Mouse (Mus musculus) forebrain, embryonic 12.5 days (tissue): ENCODE data around the gene Lrrc58. TPM values are rescaled to one million over a fixed set of nuclear protein-coding genes. Genes with fewer than 3 reads are reported as not detected.
A peak's percentile ranks its signal among the peaks of the same experiment; 100 is the strongest.

Experiments used
- ATAC-seq: fragments of 200-750 bp; cut with Nextera tagmentation; 2 replicates; pipeline ENCODE4 v1.8.0; 2017; ENCODE audit warnings: moderate TSS enrichment; ENCODE audit not compliant: low FRiP score
- H3K27ac ChIP-seq: fragments of 300-500 bp; sonication (generic); 2 replicates; pipeline ENCODE4 v1.5.1; 2016; ENCODE audit warnings: mild to moderate bottlenecking
- H3K27me3 ChIP-seq: fragments of 300-500 bp; sonication (generic); 2 replicates; pipeline ENCODE4 v1.6.1; 2016; ENCODE audit warnings: mild to moderate bottlenecking
- H3K36me3 ChIP-seq: fragments of 300-500 bp; sonication (generic); replicated peaks from 2 replicates; pipeline ENCODE4 v1.6.1; 2016; ENCODE audit warnings: mild to moderate bottlenecking
- H3K4me1 ChIP-seq: fragments of 300-500 bp; sonication (generic); 2 replicates; pipeline ENCODE4 v1.6.1; 2016
- H3K4me2 ChIP-seq: fragments of 300-500 bp; sonication (generic); 2 replicates; pipeline ENCODE4 v1.6.1; 2016; ENCODE audit warnings: mild to moderate bottlenecking, moderate library complexity
- H3K4me3 ChIP-seq: fragments of 300-500 bp; sonication (generic); replicated peaks from 2 replicates; pipeline ENCODE4 v1.5.1; 2016; ENCODE audit warnings: mild to moderate bottlenecking
- H3K9ac ChIP-seq: fragments of 300-500 bp; sonication (generic); 2 replicates; pipeline ENCODE4 v1.6.1; 2016; ENCODE audit warnings: mild to moderate bottlenecking
- H3K9me3 ChIP-seq: fragments of 300-500 bp; sonication (generic); 2 replicates; pipeline ENCODE4 v1.6.1; 2016
- WGBS: fragments of 180-500 bp; shearing (Covaris S2); methylation state at CpG from one replicate; pipeline ENCODE4 v1.1.7; 2016; 5-methylcytosine and 5-hydroxymethylcytosine counted together
- polyA plus RNA-seq: library from polyadenylated mRNA; unstranded; fragments of >200 nt; fragmentation: Nextera tagmentation; extraction: Ambion mirVana; gene quantifications from 2 replicates; pipeline ENCODE4 v1.2.1, GENCODE M21; 2016

Lrrc58 gene
- polyA plus RNA-seq, 1 experiment from 2014 or later = 65.8 TPM

DNA sequence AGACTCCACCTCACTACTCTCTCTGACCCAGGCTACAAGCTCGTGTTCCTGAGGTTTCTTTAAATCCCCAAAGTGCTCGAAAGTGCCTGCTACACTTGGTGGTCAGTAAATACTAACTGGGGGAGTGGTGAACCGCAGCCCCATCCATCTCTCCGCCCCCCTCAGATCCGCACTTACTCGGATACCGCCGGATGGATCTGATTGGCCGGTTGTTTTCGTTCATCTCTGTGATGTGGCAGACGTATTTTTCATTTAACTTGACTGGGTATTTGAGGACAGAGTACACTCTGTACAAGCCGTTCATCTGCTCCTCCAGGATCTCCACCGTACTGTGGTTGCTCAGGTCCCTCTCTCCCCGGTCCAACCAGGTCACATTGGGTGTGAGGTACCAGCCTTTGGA lies 14.1 kb upstream of the Lrrc58 start:
- Histone ChIP-seq H3K4me1 (no peaks in the 10 kb centered on the region), H3K27me3 (no peaks in the 10 kb centered on the region), H3K4me3 (no peak overlapping the region), H3K4me2 (no peak overlapping the region), H3K9ac (no peak overlapping the region), H3K27ac (no peak overlapping the region), H3K36me3 (no peaks in the 10 kb centered on the region), H3K9me3 (no peaks in the 10 kb centered on the region)
- 80% methylated on average over 14 of the region's 14 CpGs for WGBS
- ATAC-seq = no peak

DNA sequence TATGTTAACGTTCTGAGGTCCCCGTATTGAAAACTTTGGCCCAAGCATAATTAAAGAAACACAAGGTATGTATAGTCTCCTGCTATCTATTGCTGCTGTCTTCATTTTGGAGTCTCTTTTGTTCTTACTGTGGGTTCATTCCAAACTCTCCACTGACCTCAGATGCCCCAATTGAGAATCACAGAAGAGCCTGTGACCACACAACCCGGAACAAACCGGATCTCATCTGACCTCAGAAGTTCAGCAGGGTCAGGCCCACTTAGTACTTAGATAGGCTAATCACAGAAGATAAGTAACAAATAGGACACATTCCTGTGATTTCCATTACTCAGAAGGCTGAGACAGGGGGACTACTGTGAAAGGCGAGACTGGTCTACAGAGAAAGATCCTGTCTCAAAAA lies 13.6 kb upstream of the Lrrc58 start:
- no peaks in the 10 kb centered on the region for H3K36me3 ChIP-seq
- H3K9ac ChIP-seq = no peak overlapping the region
- no peaks in the 10 kb centered on the region for H3K27me3 ChIP-seq
- H3K4me1 ChIP-seq = no peaks in the 10 kb centered on the region
- no peak for ATAC-seq
- no peak overlapping the region for H3K4me2 ChIP-seq
- no peak overlapping the region for H3K4me3 ChIP-seq
- no peaks in the 10 kb centered on the region for H3K9me3 ChIP-seq
- H3K27ac ChIP-seq = no peak overlapping the region
- WGBS = 82% methylated on average over 5 of the region's 5 CpGs

DNA sequence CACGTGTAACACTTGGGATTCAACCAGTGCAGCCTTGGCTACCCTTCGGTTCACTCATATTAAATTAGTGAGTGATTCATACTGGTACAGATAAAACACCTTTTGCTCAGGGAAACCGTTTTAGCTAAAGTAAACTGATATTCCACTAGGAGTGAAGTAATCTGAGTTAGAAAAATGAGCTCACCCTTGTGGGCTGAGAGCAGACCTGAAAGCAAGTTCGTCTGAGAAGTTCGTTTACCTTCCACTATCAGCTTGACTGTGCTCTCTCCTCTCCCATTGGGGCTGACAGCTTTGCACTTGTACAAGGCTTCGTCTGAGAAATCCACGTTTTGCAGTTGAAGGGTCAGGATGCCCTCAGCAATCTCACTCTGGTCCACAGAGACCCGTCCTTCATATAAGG lies 12.6 kb upstream of the Lrrc58 start:
- no peak for ATAC-seq
- Histone ChIP-seq H3K36me3 (no peaks in the 10 kb centered on the region), H3K9ac (no peak overlapping the region), H3K4me2 (no peak overlapping the region), H3K9me3 (no peaks in the 10 kb centered on the region), H3K27me3 (no peaks in the 10 kb centered on the region), H3K4me3 (no peak overlapping the region), H3K27ac (no peak overlapping the region), H3K4me1 (no peaks in the 10 kb centered on the region)
- WGBS = 81% methylated on average over 8 of the region's 8 CpGs

DNA sequence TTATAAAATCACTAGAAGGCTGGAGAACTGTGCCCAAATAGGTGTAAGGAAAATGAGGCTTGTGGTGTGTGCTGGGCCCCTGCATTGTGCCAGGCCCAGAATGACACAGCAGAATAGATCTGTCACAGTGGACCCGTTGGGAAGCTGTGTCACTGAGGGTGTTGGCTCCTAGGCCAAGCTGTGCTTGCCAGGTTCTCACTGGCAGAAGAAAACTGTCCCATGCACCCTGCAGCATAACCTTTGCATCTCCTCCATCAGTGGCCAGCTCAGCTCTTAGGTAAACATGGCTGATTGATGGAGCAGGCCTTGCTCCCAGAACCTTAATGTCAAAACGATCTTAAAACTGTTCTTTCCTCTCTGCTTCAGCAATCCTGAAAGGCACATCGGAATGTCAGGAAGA lies 11.9 kb upstream of the Lrrc58 start:
- Histone ChIP-seq H3K4me1 (no peaks in the 10 kb centered on the region), H3K27ac (no peak overlapping the region), H3K4me2 (no peak overlapping the region), H3K9ac (no peak overlapping the region), H3K4me3 (no peak overlapping the region), H3K27me3 (no peaks in the 10 kb centered on the region), H3K9me3 (no peaks in the 10 kb centered on the region), H3K36me3 (no peaks in the 10 kb centered on the region)
- WGBS = 78% methylated on average over 3 of the region's 3 CpGs
- no peak for ATAC-seq

DNA sequence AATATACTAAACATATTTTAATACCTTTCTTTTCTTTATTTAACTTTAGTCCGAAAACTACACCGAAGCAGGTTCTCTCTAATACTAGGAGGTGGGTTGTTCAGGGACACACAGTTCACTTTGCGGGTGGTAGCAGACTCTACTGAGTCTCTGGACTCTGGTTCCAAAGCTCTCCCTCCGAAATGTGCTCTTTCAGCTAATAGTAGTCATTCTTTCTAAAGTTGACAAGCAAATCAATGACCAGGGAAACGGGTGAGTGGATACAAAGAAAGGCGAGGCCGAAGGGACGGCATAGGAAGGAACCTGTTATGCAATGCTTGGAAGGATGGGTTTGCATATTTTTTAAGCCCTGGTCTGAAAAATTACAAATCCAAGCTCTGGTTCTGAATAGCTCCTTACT lies 10.7 kb upstream of the Lrrc58 start:
- Histone ChIP-seq H3K4me3 (no peak overlapping the region), H3K36me3 (no peaks in the 10 kb centered on the region), H3K9me3 (no peaks in the 10 kb centered on the region), H3K9ac (no peak overlapping the region), H3K4me2 (no peak overlapping the region), H3K27ac (no peak overlapping the region), H3K27me3 (no peaks in the 10 kb centered on the region), H3K4me1 (no peaks in the 10 kb centered on the region)
- ATAC-seq = no peak
- 68% methylated on average over 8 of the region's 8 CpGs for WGBS

DNA sequence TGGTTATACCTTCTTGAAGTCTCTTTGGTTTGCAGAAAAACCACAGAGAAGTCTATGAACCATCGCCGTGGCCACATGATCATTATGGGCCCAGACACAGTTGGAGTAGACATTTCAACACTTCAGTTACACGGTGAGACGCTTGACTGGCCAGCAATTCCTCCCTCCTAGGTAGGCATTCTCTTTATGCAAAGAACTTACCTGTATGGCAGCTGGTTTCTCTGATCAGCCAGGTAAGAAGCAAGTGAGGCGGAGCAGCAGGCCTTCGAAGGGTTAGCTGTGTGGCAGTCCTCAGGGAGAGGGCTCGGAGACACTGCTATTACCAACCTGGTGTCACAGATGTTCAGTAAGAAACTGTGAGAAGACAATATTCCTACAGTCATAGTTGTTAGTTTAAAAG lies 8.0 kb upstream of the Lrrc58 start:
- WGBS = 84% methylated on average over 7 of the region's 7 CpGs
- no peak overlapping the region for H3K4me3 ChIP-seq
- no peaks in the 10 kb centered on the region for H3K27me3 ChIP-seq
- H3K27ac ChIP-seq = no peak overlapping the region
- no peak for ATAC-seq
- no peak overlapping the region for H3K9ac ChIP-seq
- H3K4me2 ChIP-seq = no peak overlapping the region
- no peaks in the 10 kb centered on the region for H3K9me3 ChIP-seq
- no peaks in the 10 kb centered on the region for H3K4me1 ChIP-seq
- no peaks in the 10 kb centered on the region for H3K36me3 ChIP-seq

DNA sequence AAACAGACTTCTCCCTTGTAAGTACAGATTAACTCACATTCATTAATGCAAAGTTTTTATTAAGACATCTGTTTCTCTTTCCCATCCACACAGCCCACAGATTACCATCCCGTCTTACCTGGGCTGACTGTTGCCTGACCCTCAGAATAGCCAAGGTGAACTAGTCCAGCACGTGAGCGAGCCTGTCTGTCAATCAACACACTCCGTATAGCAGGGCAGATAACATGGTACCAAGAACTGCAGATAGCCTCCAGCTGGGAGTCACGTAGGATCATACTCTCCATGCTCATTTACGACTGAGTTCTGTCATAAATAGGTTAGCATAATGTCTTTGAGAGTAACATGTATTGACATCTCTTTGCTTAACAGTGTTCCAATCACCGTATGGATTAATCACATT lies 7.2 kb upstream of the Lrrc58 start, which contains the start of gene Gm36028:
Gene Gm36028, minus strand, starts transcription at position 118 of the 400 bp plus-strand sequence.
- WGBS = 92% methylated on average over 7 of the region's 7 CpGs
- Histone ChIP-seq H3K27me3 (no peaks in the 10 kb centered on the region), H3K4me2 (no peak within 1 kb of the TSS), H3K4me3 (no peak within 1 kb of the TSS), H3K4me1 (no peaks in the 10 kb centered on the region), H3K27ac (no peak within 1 kb of the TSS), H3K36me3 (no peaks in the 10 kb centered on the region), H3K9me3 (no peaks in the 10 kb centered on the region), H3K9ac (no peak within 1 kb of the TSS)
- no peak for ATAC-seq

DNA sequence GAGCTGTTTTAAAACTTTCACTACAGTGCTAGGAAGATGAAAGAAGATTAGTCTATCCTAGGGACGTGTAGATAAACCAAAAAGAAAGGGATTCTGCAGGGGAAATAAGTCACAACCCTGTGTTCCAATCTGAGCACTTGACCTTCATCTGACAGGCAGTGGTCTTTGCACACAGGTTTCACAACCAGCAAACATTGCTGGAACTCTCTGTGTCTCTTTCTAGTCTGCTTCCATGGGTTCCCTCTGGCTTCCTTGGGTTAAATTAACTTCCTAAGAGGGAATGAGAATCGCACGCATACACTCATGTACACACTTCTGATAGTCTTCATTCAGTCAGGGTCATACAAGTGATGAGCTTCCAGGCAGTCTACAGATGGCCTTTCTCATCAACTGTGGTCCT lies 4.3 kb upstream of the Lrrc58 start:
- no peak overlapping the region for H3K4me2 ChIP-seq
- WGBS = 80% methylated on average over 3 of the region's 3 CpGs
- ATAC-seq = no peak
- no peak overlapping the region for H3K4me3 ChIP-seq
- no peaks in the 10 kb centered on the region for H3K9me3 ChIP-seq
- H3K27me3 ChIP-seq = no peaks in the 10 kb centered on the region
- H3K9ac ChIP-seq = no peak overlapping the region
- no peaks in the 10 kb centered on the region for H3K36me3 ChIP-seq
- H3K27ac ChIP-seq = no peak overlapping the region
- H3K4me1 ChIP-seq = no peaks in the 10 kb centered on the region; the same call in 1 of the 2 replicates

DNA sequence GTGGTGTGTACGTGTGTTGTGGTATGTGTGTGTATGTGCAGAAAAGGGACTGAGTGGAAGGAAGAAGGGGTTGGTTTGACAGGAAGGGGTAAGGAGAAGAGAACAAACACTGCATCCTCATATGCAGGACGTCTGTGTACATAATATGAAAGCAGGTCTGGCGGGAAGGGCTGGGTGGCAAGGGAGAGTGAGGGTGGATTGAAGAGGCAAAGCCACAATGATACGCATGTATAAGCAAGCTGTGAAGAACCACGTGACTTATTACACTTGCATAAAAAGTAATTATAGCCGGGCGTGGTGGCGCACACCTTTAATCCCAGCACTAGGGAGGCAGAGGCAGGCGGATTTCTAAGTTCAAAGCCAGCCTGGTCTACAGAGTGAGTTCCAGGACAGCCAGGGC lies 2.3 kb upstream of the Lrrc58 start:
- H3K27me3 ChIP-seq = no peaks in the 10 kb centered on the region
- no peak overlapping the region for H3K4me3 ChIP-seq
- WGBS = 84% methylated on average over 9 of the region's 9 CpGs
- H3K27ac ChIP-seq = no peak overlapping the region
- H3K9ac ChIP-seq = no peak overlapping the region
- H3K4me1 ChIP-seq = peaks cover 12% of the 10 kb centered on the region
- H3K36me3 ChIP-seq = no peaks in the 10 kb centered on the region
- ATAC-seq = no peak
- H3K9me3 ChIP-seq = no peaks in the 10 kb centered on the region
- no peak overlapping the region for H3K4me2 ChIP-seq

DNA sequence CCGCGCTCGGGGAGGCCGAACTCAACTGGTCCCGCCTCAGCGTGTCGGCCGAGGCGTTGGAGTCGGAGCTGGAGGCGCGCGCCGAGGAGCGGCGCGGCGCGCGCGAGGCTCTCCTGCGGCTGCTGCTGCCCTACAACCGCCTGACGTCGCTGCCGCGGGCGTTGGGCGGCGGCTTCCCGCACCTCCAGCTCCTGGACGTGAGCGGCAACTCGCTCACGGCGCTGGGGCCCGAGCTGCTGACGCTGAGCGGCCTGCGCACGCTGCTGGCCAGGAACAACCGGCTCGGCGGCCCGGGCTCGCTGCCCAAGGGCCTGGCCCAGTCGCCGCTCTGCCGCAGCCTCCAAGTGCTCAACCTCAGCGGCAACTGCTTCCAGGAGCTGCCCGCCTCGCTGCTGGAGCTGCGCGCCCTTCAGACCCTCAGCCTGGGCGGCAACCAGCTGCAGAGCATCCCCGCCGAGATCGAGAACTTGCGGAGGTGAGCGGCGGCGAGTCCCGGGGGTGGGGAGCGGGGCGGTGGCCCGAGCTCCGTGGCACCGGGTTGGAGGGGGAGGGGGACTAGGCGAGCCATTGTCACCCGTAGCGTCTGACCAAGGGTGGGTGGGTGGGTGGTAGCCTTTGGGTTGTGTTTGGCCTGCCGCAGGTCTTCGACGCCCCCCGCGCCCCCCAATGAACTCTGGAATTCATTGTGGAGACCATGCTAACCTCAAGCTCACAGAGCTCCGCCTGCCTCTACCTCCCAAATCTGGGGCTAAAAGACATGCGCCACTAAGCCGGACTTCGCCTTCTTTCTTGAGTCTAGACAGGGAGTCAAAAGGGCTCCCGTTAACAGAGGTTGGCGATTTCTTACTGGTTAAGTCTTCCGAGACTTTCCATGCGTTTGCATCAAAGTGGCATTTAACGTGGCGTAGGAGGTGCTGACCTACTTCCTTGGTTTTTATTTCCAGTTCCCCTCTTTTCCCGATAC lies 599 bp downstream of the Lrrc58 start:
- H3K9ac ChIP-seq = peak overlapping the region; percentile 98
- peak; percentile 81 for ATAC-seq
- peak overlapping the region; percentile 99 for H3K27ac ChIP-seq
- WGBS = under 1% methylated on average over 78 of the region's 87 CpGs
- H3K36me3 ChIP-seq = no peaks in the 10 kb centered on the region
- H3K4me1 ChIP-seq = peaks cover 19% of the 10 kb centered on the region
- H3K4me3 ChIP-seq = peak overlapping the region; percentile 85
- no peaks in the 10 kb centered on the region for H3K9me3 ChIP-seq
- H3K4me2 ChIP-seq = peak overlapping the region; percentile 61
- H3K27me3 ChIP-seq = no peaks in the 10 kb centered on the region

DNA sequence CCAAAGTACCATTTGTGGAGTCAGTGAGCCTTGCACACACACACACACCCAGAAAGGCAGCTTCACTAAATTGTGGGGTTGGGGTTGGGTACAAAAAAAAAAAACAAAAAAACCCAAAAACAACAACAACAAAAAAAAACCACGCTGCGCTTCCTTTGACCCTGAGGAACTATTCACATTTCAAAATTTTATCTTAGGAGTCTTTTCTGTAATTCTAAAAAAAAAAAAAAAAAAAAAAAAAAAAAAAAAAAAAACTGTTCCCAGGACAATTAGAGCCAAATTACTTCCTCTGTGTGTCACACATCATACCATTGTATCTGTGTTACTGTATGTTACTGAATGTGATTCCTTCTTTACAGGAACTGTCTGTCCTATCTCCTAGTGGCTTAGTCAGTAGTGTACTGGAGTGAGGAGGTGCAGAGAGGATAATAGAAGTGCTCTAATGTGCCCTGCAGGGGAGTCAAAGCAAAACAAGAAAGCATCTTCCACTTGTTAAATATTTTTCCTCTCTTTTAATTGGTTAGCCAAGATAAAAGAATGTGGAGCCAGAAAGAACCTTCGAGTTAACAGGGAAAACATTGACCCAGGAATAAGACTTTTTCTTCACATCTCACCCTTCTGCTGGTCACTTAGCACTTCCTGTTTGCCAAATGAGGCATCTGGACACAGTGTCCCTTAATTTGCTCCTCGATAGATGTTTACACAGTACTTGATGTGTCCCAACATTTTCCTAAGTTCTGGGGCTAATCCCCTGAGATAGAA lies 1.5 kb downstream of the Lrrc58 start:
- ATAC-seq = no peak

DNA sequence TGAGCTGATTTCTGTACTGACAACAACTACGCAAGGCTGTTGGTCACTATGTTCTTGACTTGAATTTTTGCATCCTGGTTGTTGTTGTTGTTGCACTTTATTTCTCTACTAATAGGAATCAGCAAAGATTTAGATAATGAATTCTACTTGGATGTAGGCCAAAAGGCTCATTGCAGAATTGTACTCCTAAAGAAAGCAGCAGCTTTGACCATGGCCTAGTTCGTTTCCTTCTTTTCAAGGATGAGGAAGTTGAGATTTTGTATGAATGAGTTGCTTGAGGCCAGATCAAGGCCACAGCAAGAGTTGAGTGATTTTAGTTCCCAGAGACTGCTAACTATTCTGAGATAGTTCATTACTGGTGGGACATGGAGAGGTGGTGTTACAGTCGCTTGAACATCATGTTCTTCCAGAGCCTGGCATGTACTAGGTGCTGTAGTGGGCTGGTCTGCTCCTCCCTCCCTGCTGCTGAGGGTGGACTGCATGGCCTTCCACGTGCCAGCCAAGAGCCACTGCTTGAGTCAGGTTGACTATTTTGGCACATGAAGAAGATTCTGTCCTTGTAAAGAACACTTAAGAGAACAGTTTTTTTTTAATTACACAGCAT lies 3.0 kb downstream of the Lrrc58 start:
- Histone ChIP-seq H3K4me2 (peak overlapping the region; percentile 22; the same call in 1 of the 2 replicates), H3K9me3 (no peaks in the 10 kb centered on the region), H3K27me3 (no peaks in the 10 kb centered on the region), H3K36me3 (no peaks in the 10 kb centered on the region), H3K4me3 (no peak overlapping the region), H3K9ac (no peak overlapping the region), H3K27ac (no peak overlapping the region), H3K4me1 (peaks cover 19% of the 10 kb centered on the region)
- WGBS = 79% methylated on average over 4 of the region's 4 CpGs
- no peak for ATAC-seq

More for the DNA sequence above, 1.5 kb downstream of the Lrrc58 start:
- Histone ChIP-seq H3K36me3 (no peaks in the 10 kb centered on the region), H3K27me3 (no peaks in the 10 kb centered on the region), H3K9me3 (no peaks in the 10 kb centered on the region), H3K27ac (peak overlapping the region; percentile 99; the same call in 1 of the 2 replicates), H3K4me2 (peak overlapping the region; percentile 61), H3K9ac (peak overlapping the region; percentile 98), H3K4me1 (peaks cover 19% of the 10 kb centered on the region), H3K4me3 (peak overlapping the region; percentile 85)
- 34% methylated on average over 4 of the region's 4 CpGs for WGBS
